Mouse (Mus musculus) forebrain, embryonic 12.5 days (tissue): ENCODE results near the gene Ran. TPM values are rescaled to one million over a fixed set of nuclear protein-coding genes. Genes with fewer than 3 reads are reported as not detected.
A peak's percentile ranks its signal among the peaks of the same experiment; 100 is the strongest.

Source experiments
- ATAC-seq: fragments of 200-750 bp; cut with Nextera tagmentation; 2 replicates; pipeline ENCODE4 v1.8.0; 2017; ENCODE audit warnings: moderate TSS enrichment; ENCODE audit not compliant: low FRiP score
- H3K27ac ChIP-seq: fragments of 300-500 bp; sonication (generic); 2 replicates; pipeline ENCODE4 v1.5.1; 2016; ENCODE audit warnings: mild to moderate bottlenecking
- H3K27me3 ChIP-seq: fragments of 300-500 bp; sonication (generic); 2 replicates; pipeline ENCODE4 v1.6.1; 2016; ENCODE audit warnings: mild to moderate bottlenecking
- H3K36me3 ChIP-seq: fragments of 300-500 bp; sonication (generic); replicated peaks from 2 replicates; pipeline ENCODE4 v1.6.1; 2016; ENCODE audit warnings: mild to moderate bottlenecking
- H3K4me1 ChIP-seq: fragments of 300-500 bp; sonication (generic); 2 replicates; pipeline ENCODE4 v1.6.1; 2016
- H3K4me2 ChIP-seq: fragments of 300-500 bp; sonication (generic); 2 replicates; pipeline ENCODE4 v1.6.1; 2016; ENCODE audit warnings: mild to moderate bottlenecking, moderate library complexity
- H3K4me3 ChIP-seq: fragments of 300-500 bp; sonication (generic); replicated peaks from 2 replicates; pipeline ENCODE4 v1.5.1; 2016; ENCODE audit warnings: mild to moderate bottlenecking
- H3K9ac ChIP-seq: fragments of 300-500 bp; sonication (generic); 2 replicates; pipeline ENCODE4 v1.6.1; 2016; ENCODE audit warnings: mild to moderate bottlenecking
- H3K9me3 ChIP-seq: fragments of 300-500 bp; sonication (generic); 2 replicates; pipeline ENCODE4 v1.6.1; 2016
- WGBS: fragments of 180-500 bp; shearing (Covaris S2); methylation state at CpG from one replicate; pipeline ENCODE4 v1.1.7; 2016; 5-methylcytosine and 5-hydroxymethylcytosine counted together
- polyA plus RNA-seq: library from polyadenylated mRNA; unstranded; fragments of >200 nt; fragmentation: Nextera tagmentation; extraction: Ambion mirVana; gene quantifications from 2 replicates; pipeline ENCODE4 v1.2.1, GENCODE M21; 2016

Ran gene
- polyA plus RNA-seq, 1 experiment from 2014 or later: 821 TPM

- H3K27ac ChIP-seq: no peak overlapping the region
- WGBS: 37% methylated on average over 8 of the region's 8 CpGs
- H3K4me2 ChIP-seq: no peak overlapping the region
- ATAC-seq: no peak
- H3K9me3 ChIP-seq: no peaks in the 10 kb centered on the region
- H3K36me3 ChIP-seq: peaks cover 21% of the 10 kb centered on the region
- H3K27me3 ChIP-seq: no peaks in the 10 kb centered on the region; the same call in 1 of the 2 replicates
- no peak overlapping the region for H3K4me3 ChIP-seq
- H3K4me1 ChIP-seq: peaks cover 13% of the 10 kb centered on the region; the same call in 1 of the 2 replicates
- no peak overlapping the region for H3K9ac ChIP-seq
Observed at GRCm38 (mm10) chr5:129000706-129001468, 19.0 kb upstream of the Ran start.

- Histone ChIP-seq H3K4me2 (no peak overlapping the region), H3K36me3 (peaks cover 14% of the 10 kb centered on the region; the same call in 1 of the 2 replicates), H3K9me3 (no peaks in the 10 kb centered on the region), H3K27me3 (no peaks in the 10 kb centered on the region; the same call in 1 of the 2 replicates), H3K27ac (no peak overlapping the region), H3K4me3 (no peak overlapping the region), H3K9ac (no peak overlapping the region), H3K4me1 (peaks cover 27% of the 10 kb centered on the region)
- no peak for ATAC-seq
- WGBS: 67% methylated on average over 14 of the region's 14 CpGs
Observed at GRCm38 (mm10) chr5:129002571-129003011, 17.3 kb upstream of the Ran start.

GRCm38 (mm10) chr5:129005416-129005815, 14.5 kb upstream of the Ran start:
- no peaks in the 10 kb centered on the region; the same call in 1 of the 2 replicates for H3K27me3 ChIP-seq
- ATAC-seq: no peak
- no peaks in the 10 kb centered on the region for H3K9me3 ChIP-seq
- H3K4me3 ChIP-seq: no peak overlapping the region
- no peak overlapping the region for H3K4me2 ChIP-seq
- H3K36me3 ChIP-seq: peaks cover 14% of the 10 kb centered on the region; the same call in 1 of the 2 replicates
- 83% methylated on average over 3 of the region's 3 CpGs for WGBS
- H3K27ac ChIP-seq: no peak overlapping the region
- no peak overlapping the region for H3K9ac ChIP-seq
- H3K4me1 ChIP-seq: peaks cover 38% of the 10 kb centered on the region

GRCm38 (mm10) chr5:129006031-129006788, 13.7 kb upstream of the Ran start:
- H3K4me1 ChIP-seq: peaks cover 38% of the 10 kb centered on the region
- peak overlapping the region; percentile 80; the same call in 1 of the 2 replicates for H3K4me2 ChIP-seq
- no peaks in the 10 kb centered on the region; the same call in 1 of the 2 replicates for H3K27me3 ChIP-seq
- no peak overlapping the region for H3K9ac ChIP-seq
- WGBS: 81% methylated on average over 18 of the region's 18 CpGs
- H3K9me3 ChIP-seq: no peaks in the 10 kb centered on the region
- ATAC-seq: no peak
- H3K36me3 ChIP-seq: peaks cover 14% of the 10 kb centered on the region; the same call in 1 of the 2 replicates
- H3K27ac ChIP-seq: no peak overlapping the region
- H3K4me3 ChIP-seq: no peak overlapping the region

GRCm38 (mm10) chr5:129007105-129007957, 12.5 kb upstream of the Ran start:
- Histone ChIP-seq H3K4me3 (peak overlapping the region; percentile 72), H3K4me1 (peaks cover 34% of the 10 kb centered on the region), H3K4me2 (peak overlapping the region; percentile 80), H3K27ac (0 out of 2 replicates have a peak overlapping the region, but pooled peaks have one; percentile 70), H3K9ac (peak overlapping the region; percentile 74), H3K27me3 (no peaks in the 10 kb centered on the region; the same call in 1 of the 2 replicates), H3K36me3 (peaks cover 12% of the 10 kb centered on the region; the same call in 1 of the 2 replicates), H3K9me3 (no peaks in the 10 kb centered on the region)
- 54% methylated on average over 14 of the region's 14 CpGs for WGBS
- 0 out of 2 replicates have a peak, but pooled peaks have one; percentile 15 for ATAC-seq

- no peak; the same call in none of the 2 replicates for ATAC-seq
- peak overlapping the region; percentile 70 for H3K27ac ChIP-seq
- peak overlapping the region; percentile 80 for H3K4me2 ChIP-seq
- H3K4me1 ChIP-seq: peaks cover 30% of the 10 kb centered on the region
- peak overlapping the region; percentile 72 for H3K4me3 ChIP-seq
- peaks cover 3% of the 10 kb centered on the region; the same call in 1 of the 2 replicates for H3K27me3 ChIP-seq
- peaks cover 12% of the 10 kb centered on the region; the same call in 1 of the 2 replicates for H3K36me3 ChIP-seq
- peak overlapping the region; percentile 74 for H3K9ac ChIP-seq
- no peaks in the 10 kb centered on the region for H3K9me3 ChIP-seq
- WGBS: 0% methylated on average over 17 of the region's 18 CpGs
Observed at GRCm38 (mm10) chr5:129008008-129008407, 11.9 kb upstream of the Ran start.

- WGBS: under 1% methylated on average over 39 of the region's 39 CpGs
Observed at GRCm38 (mm10) chr5:129008412-129008826, 11.4 kb upstream of the Ran start, which contains the start of gene Stx2. TSS of gene Stx2 (minus strand) at chr5:129008574.

GRCm38 (mm10) chr5:129009577-129009976, 10.3 kb upstream of the Ran start:
- ATAC-seq: no peak
- peaks cover 12% of the 10 kb centered on the region; the same call in 1 of the 2 replicates for H3K36me3 ChIP-seq
- H3K4me3 ChIP-seq: no peak overlapping the region
- 79% methylated on average over 3 of the region's 3 CpGs for WGBS
- H3K4me1 ChIP-seq: peaks cover 30% of the 10 kb centered on the region
- H3K9me3 ChIP-seq: no peaks in the 10 kb centered on the region
- H3K4me2 ChIP-seq: no peak overlapping the region
- no peak overlapping the region for H3K9ac ChIP-seq
- peaks cover 3% of the 10 kb centered on the region; the same call in 1 of the 2 replicates for H3K27me3 ChIP-seq
- no peak overlapping the region for H3K27ac ChIP-seq

More at GRCm38 (mm10) chr5:129008412-129008826, 11.4 kb upstream of the Ran start, which contains the start of gene Stx2:
- Histone ChIP-seq H3K4me3 (peak within 1 kb of the TSS; percentile 72), H3K27ac (peak within 1 kb of the TSS; percentile 70), H3K4me1 (peaks cover 30% of the 10 kb centered on the region), H3K4me2 (peak within 1 kb of the TSS; percentile 80), H3K27me3 (peaks cover 3% of the 10 kb centered on the region; the same call in 1 of the 2 replicates), H3K9me3 (no peaks in the 10 kb centered on the region), H3K9ac (peak within 1 kb of the TSS; percentile 74), H3K36me3 (peaks cover 12% of the 10 kb centered on the region; the same call in 1 of the 2 replicates)
- ATAC-seq: peak; percentile 93

- Histone ChIP-seq H3K4me3 (no peak overlapping the region), H3K27ac (no peak overlapping the region), H3K4me2 (no peak overlapping the region), H3K9ac (no peak overlapping the region), H3K27me3 (peaks cover 3% of the 10 kb centered on the region; the same call in 1 of the 2 replicates), H3K4me1 (peaks cover 24% of the 10 kb centered on the region), H3K36me3 (0 out of 2 replicates have a peak, but pooled peaks cover under 1% of the 10 kb centered on the region), H3K9me3 (no peaks in the 10 kb centered on the region)
- ATAC-seq: no peak
- 88% methylated on average over 2 of the region's 2 CpGs for WGBS
Observed at GRCm38 (mm10) chr5:129010937-129011336, 8.9 kb upstream of the Ran start.

- H3K27me3 ChIP-seq: 0 out of 2 replicates have a peak, but pooled peaks cover 3% of the 10 kb centered on the region
- WGBS: 85% methylated on average over 3 of the region's 3 CpGs
- peaks cover 6% of the 10 kb centered on the region for H3K4me1 ChIP-seq
- no peak overlapping the region for H3K4me2 ChIP-seq
- no peaks in the 10 kb centered on the region for H3K9me3 ChIP-seq
- no peaks in the 10 kb centered on the region for H3K36me3 ChIP-seq
- ATAC-seq: no peak
- no peak overlapping the region for H3K27ac ChIP-seq
- H3K9ac ChIP-seq: no peak overlapping the region
- H3K4me3 ChIP-seq: no peak overlapping the region
Observed at GRCm38 (mm10) chr5:129015020-129015419, 4.8 kb upstream of the Ran start.

- no peak overlapping the region for H3K27ac ChIP-seq
- H3K36me3 ChIP-seq: no peaks in the 10 kb centered on the region
- no peak overlapping the region for H3K4me3 ChIP-seq
- ATAC-seq: no peak
- H3K9ac ChIP-seq: no peak overlapping the region
- 91% methylated on average over 5 of the region's 5 CpGs for WGBS
- H3K9me3 ChIP-seq: no peaks in the 10 kb centered on the region
- H3K4me2 ChIP-seq: no peak overlapping the region
- peaks cover 6% of the 10 kb centered on the region for H3K4me1 ChIP-seq
- H3K27me3 ChIP-seq: 0 out of 2 replicates have a peak, but pooled peaks cover 3% of the 10 kb centered on the region
Observed at GRCm38 (mm10) chr5:129015540-129015939, 4.3 kb upstream of the Ran start.
